Mouse (Mus musculus): Measurements from ENCODE around the gene Gid8. TPM values are rescaled to one million over a fixed set of nuclear protein-coding genes. Genes with fewer than 3 reads are reported as not detected.

Gene Gid8
- 52.9 and 54.2 TPM in 2 replicates for polyA plus RNA-seq (2014; fragmentation: Nextera tagmentation; extraction: Ambion mirVana)

GRCm38 (mm10) chr2:180709923-180710272 is at the start of gene Gid8, which contains the start of gene Dido1:
Gene Gid8 (plus strand): TSS chr2:180710117.
Gene Dido1 (minus strand): TSS chr2:180709999.
- Histone ChIP-seq H3K9ac (ENCODE audit: low read depth, low read length) (peak within 1 kb of the TSS; percentile 99), H3K4me2 (peak within 1 kb of the TSS; percentile 80), H3K4me1 (ENCODE audit: control insufficient read depth, insufficient read depth, low read length) (peaks cover 19% of the 10 kb centered on the region), H3K4me3 (ENCODE audit: low read depth, low read length) (peak within 1 kb of the TSS; percentile 99), H3K27ac (ENCODE audit: low read depth, low read length) (peak within 1 kb of the TSS; percentile 92), H3K36me3 (ENCODE audit: control insufficient read depth, insufficient read depth, low read length) (peaks cover 9% of the 10 kb centered on the region; the same call in 1 of the 2 replicates), H3K9me3 (replicated peaks; ENCODE audit: control insufficient read depth, low read length) (no peaks in the 10 kb centered on the region), H3K27me3 (ENCODE audit: control insufficient read depth, insufficient read depth, low read length) (no peaks in the 10 kb centered on the region)
- ATAC-seq (replicated peaks; ENCODE audit: insufficient number of reproducible peaks, low FRiP score, low TSS enrichment) = peak; percentile 91
- WGBS (ENCODE audit: insufficient replicate concordance) = 0% methylated on average over 29 of the region's 43 CpGs

GRCm38 (mm10) chr2:180660521-180660920 is 49.4 kb upstream of the Gid8 start:
- Histone ChIP-seq H3K27me3 (ENCODE audit: control insufficient read depth, insufficient read depth, low read length) (no peaks in the 10 kb centered on the region), H3K4me2 (no peak overlapping the region), H3K27ac (ENCODE audit: low read depth, low read length) (no peak overlapping the region), H3K4me3 (ENCODE audit: low read depth, low read length) (no peak overlapping the region), H3K36me3 (ENCODE audit: control insufficient read depth, insufficient read depth, low read length) (peaks cover 10% of the 10 kb centered on the region), H3K4me1 (ENCODE audit: control insufficient read depth, insufficient read depth, low read length) (peaks cover 4% of the 10 kb centered on the region; the same call in 1 of the 2 replicates), H3K9me3 (replicated peaks; ENCODE audit: control insufficient read depth, low read length) (no peaks in the 10 kb centered on the region), H3K9ac (ENCODE audit: low read depth, low read length) (no peak overlapping the region)
- ATAC-seq (replicated peaks; ENCODE audit: insufficient number of reproducible peaks, low FRiP score, low TSS enrichment) = no peak
- whole genome bisulfite sequencing (ENCODE audit: insufficient replicate concordance) = 96% methylated on average over 5 of the region's 5 CpGs

GRCm38 (mm10) chr2:180662008-180662407 is 47.9 kb upstream of the Gid8 start:
- Histone ChIP-seq H3K4me3 (ENCODE audit: low read depth, low read length) (no peak overlapping the region), H3K36me3 (ENCODE audit: control insufficient read depth, insufficient read depth, low read length) (peaks cover 15% of the 10 kb centered on the region), H3K9ac (ENCODE audit: low read depth, low read length) (no peak overlapping the region), H3K4me2 (no peak overlapping the region), H3K9me3 (replicated peaks; ENCODE audit: control insufficient read depth, low read length) (no peaks in the 10 kb centered on the region), H3K4me1 (ENCODE audit: control insufficient read depth, insufficient read depth, low read length) (peaks cover 4% of the 10 kb centered on the region; the same call in 1 of the 2 replicates), H3K27me3 (ENCODE audit: control insufficient read depth, insufficient read depth, low read length) (no peaks in the 10 kb centered on the region), H3K27ac (ENCODE audit: low read depth, low read length) (no peak overlapping the region)
- ATAC-seq (replicated peaks; ENCODE audit: insufficient number of reproducible peaks, low FRiP score, low TSS enrichment) = no peak
- WGBS (ENCODE audit: insufficient replicate concordance) = 91% methylated on average over 4 of the region's 4 CpGs

- H3K36me3 ChIP-seq (ENCODE audit: control insufficient read depth, insufficient read depth, low read length) = peaks cover 13% of the 10 kb centered on the region
- no peak overlapping the region for H3K4me3 ChIP-seq (ENCODE audit: low read depth, low read length)
- no peak overlapping the region for H3K4me2 ChIP-seq
- no peaks in the 10 kb centered on the region for H3K27me3 ChIP-seq (ENCODE audit: control insufficient read depth, insufficient read depth, low read length)
- 85% methylated on average over 2 of the region's 2 CpGs for WGBS (ENCODE audit: insufficient replicate concordance)
- no peak for ATAC-seq (replicated peaks; ENCODE audit: insufficient number of reproducible peaks, low FRiP score, low TSS enrichment)
- H3K9ac ChIP-seq (ENCODE audit: low read depth, low read length) = no peak overlapping the region
- H3K9me3 ChIP-seq (replicated peaks; ENCODE audit: control insufficient read depth, low read length) = no peaks in the 10 kb centered on the region
- H3K27ac ChIP-seq (ENCODE audit: low read depth, low read length) = no peak overlapping the region
- H3K4me1 ChIP-seq (ENCODE audit: control insufficient read depth, insufficient read depth, low read length) = no peaks in the 10 kb centered on the region
Measured at GRCm38 (mm10) chr2:180676706-180677105, 33.2 kb upstream of the Gid8 start.

GRCm38 (mm10) chr2:180678609-180679140 is 31.2 kb upstream of the Gid8 start:
- Histone ChIP-seq H3K4me1 (ENCODE audit: control insufficient read depth, insufficient read depth, low read length) (no peaks in the 10 kb centered on the region), H3K4me3 (ENCODE audit: low read depth, low read length) (no peak overlapping the region), H3K36me3 (ENCODE audit: control insufficient read depth, insufficient read depth, low read length) (peaks cover 23% of the 10 kb centered on the region), H3K9ac (ENCODE audit: low read depth, low read length) (no peak overlapping the region), H3K27me3 (ENCODE audit: control insufficient read depth, insufficient read depth, low read length) (no peaks in the 10 kb centered on the region), H3K9me3 (replicated peaks; ENCODE audit: control insufficient read depth, low read length) (no peaks in the 10 kb centered on the region), H3K4me2 (no peak overlapping the region), H3K27ac (ENCODE audit: low read depth, low read length) (no peak overlapping the region)
- ATAC-seq (replicated peaks; ENCODE audit: insufficient number of reproducible peaks, low FRiP score, low TSS enrichment) = 0 out of 2 replicates have a peak, but pooled peaks have one; percentile 28
- 26% methylated on average over 4 of the region's 4 CpGs for WGBS (ENCODE audit: insufficient replicate concordance)

GRCm38 (mm10) chr2:180681225-180681624 is 28.7 kb upstream of the Gid8 start:
- H3K4me1 ChIP-seq (ENCODE audit: control insufficient read depth, insufficient read depth, low read length) = no peaks in the 10 kb centered on the region
- H3K27ac ChIP-seq (ENCODE audit: low read depth, low read length) = no peak overlapping the region
- no peaks in the 10 kb centered on the region for H3K27me3 ChIP-seq (ENCODE audit: control insufficient read depth, insufficient read depth, low read length)
- H3K36me3 ChIP-seq (ENCODE audit: control insufficient read depth, insufficient read depth, low read length) = peaks cover 32% of the 10 kb centered on the region
- H3K4me3 ChIP-seq (ENCODE audit: low read depth, low read length) = no peak overlapping the region
- WGBS (ENCODE audit: insufficient replicate concordance) = 73% methylated on average over 2 of the region's 2 CpGs
- H3K9ac ChIP-seq (ENCODE audit: low read depth, low read length) = no peak overlapping the region
- no peaks in the 10 kb centered on the region for H3K9me3 ChIP-seq (replicated peaks; ENCODE audit: control insufficient read depth, low read length)
- ATAC-seq (replicated peaks; ENCODE audit: insufficient number of reproducible peaks, low FRiP score, low TSS enrichment) = no peak
- no peak overlapping the region for H3K4me2 ChIP-seq

GRCm38 (mm10) chr2:180683524-180683923 is 26.4 kb upstream of the Gid8 start:
- H3K27ac ChIP-seq (ENCODE audit: low read depth, low read length) = no peak overlapping the region
- no peaks in the 10 kb centered on the region for H3K27me3 ChIP-seq (ENCODE audit: control insufficient read depth, insufficient read depth, low read length)
- H3K4me2 ChIP-seq = no peak overlapping the region
- H3K4me3 ChIP-seq (ENCODE audit: low read depth, low read length) = no peak overlapping the region
- peaks cover 48% of the 10 kb centered on the region for H3K36me3 ChIP-seq (ENCODE audit: control insufficient read depth, insufficient read depth, low read length)
- WGBS (ENCODE audit: insufficient replicate concordance) = 84% methylated on average over 2 of the region's 2 CpGs
- H3K9me3 ChIP-seq (replicated peaks; ENCODE audit: control insufficient read depth, low read length) = no peaks in the 10 kb centered on the region
- no peak overlapping the region for H3K9ac ChIP-seq (ENCODE audit: low read depth, low read length)
- no peaks in the 10 kb centered on the region for H3K4me1 ChIP-seq (ENCODE audit: control insufficient read depth, insufficient read depth, low read length)
- ATAC-seq (replicated peaks; ENCODE audit: insufficient number of reproducible peaks, low FRiP score, low TSS enrichment) = no peak

- ATAC-seq (replicated peaks; ENCODE audit: insufficient number of reproducible peaks, low FRiP score, low TSS enrichment) = no peak
- peaks cover 53% of the 10 kb centered on the region for H3K36me3 ChIP-seq (ENCODE audit: control insufficient read depth, insufficient read depth, low read length)
- H3K9me3 ChIP-seq (replicated peaks; ENCODE audit: control insufficient read depth, low read length) = no peaks in the 10 kb centered on the region
- H3K27me3 ChIP-seq (ENCODE audit: control insufficient read depth, insufficient read depth, low read length) = no peaks in the 10 kb centered on the region
- H3K27ac ChIP-seq (ENCODE audit: low read depth, low read length) = no peak overlapping the region
- WGBS (ENCODE audit: insufficient replicate concordance) = 67% methylated on average over 4 of the region's 4 CpGs
- H3K4me3 ChIP-seq (ENCODE audit: low read depth, low read length) = no peak overlapping the region
- no peak overlapping the region for H3K4me2 ChIP-seq
- no peaks in the 10 kb centered on the region for H3K4me1 ChIP-seq (ENCODE audit: control insufficient read depth, insufficient read depth, low read length)
- H3K9ac ChIP-seq (ENCODE audit: low read depth, low read length) = no peak overlapping the region
Measured at GRCm38 (mm10) chr2:180684031-180684430, 25.9 kb upstream of the Gid8 start.

GRCm38 (mm10) chr2:180689841-180690240 is 20.1 kb upstream of the Gid8 start:
- no peak overlapping the region for H3K4me3 ChIP-seq (ENCODE audit: low read depth, low read length)
- ATAC-seq (replicated peaks; ENCODE audit: insufficient number of reproducible peaks, low FRiP score, low TSS enrichment) = no peak
- 86% methylated on average over 5 of the region's 5 CpGs for WGBS (ENCODE audit: insufficient replicate concordance)
- no peak overlapping the region for H3K4me2 ChIP-seq
- H3K9me3 ChIP-seq (replicated peaks; ENCODE audit: control insufficient read depth, low read length) = no peaks in the 10 kb centered on the region
- H3K27me3 ChIP-seq (ENCODE audit: control insufficient read depth, insufficient read depth, low read length) = no peaks in the 10 kb centered on the region
- peaks cover 44% of the 10 kb centered on the region for H3K36me3 ChIP-seq (ENCODE audit: control insufficient read depth, insufficient read depth, low read length)
- H3K27ac ChIP-seq (ENCODE audit: low read depth, low read length) = no peak overlapping the region
- H3K4me1 ChIP-seq (ENCODE audit: control insufficient read depth, insufficient read depth, low read length) = 0 out of 2 replicates have a peak, but pooled peaks cover 3% of the 10 kb centered on the region
- H3K9ac ChIP-seq (ENCODE audit: low read depth, low read length) = no peak overlapping the region

Data from heart, embryonic 11.5 days (tissue).